Mouse (Mus musculus): ENCODE measurements around the gene Strip2. TPM values are rescaled to one million over a fixed set of nuclear protein-coding genes. Genes with fewer than 3 reads are reported as not detected.

Strip2 gene
- polyA plus RNA-seq (2012; fragmentation: generic; extraction: Trizol), result 0.83 TPM

DNA sequence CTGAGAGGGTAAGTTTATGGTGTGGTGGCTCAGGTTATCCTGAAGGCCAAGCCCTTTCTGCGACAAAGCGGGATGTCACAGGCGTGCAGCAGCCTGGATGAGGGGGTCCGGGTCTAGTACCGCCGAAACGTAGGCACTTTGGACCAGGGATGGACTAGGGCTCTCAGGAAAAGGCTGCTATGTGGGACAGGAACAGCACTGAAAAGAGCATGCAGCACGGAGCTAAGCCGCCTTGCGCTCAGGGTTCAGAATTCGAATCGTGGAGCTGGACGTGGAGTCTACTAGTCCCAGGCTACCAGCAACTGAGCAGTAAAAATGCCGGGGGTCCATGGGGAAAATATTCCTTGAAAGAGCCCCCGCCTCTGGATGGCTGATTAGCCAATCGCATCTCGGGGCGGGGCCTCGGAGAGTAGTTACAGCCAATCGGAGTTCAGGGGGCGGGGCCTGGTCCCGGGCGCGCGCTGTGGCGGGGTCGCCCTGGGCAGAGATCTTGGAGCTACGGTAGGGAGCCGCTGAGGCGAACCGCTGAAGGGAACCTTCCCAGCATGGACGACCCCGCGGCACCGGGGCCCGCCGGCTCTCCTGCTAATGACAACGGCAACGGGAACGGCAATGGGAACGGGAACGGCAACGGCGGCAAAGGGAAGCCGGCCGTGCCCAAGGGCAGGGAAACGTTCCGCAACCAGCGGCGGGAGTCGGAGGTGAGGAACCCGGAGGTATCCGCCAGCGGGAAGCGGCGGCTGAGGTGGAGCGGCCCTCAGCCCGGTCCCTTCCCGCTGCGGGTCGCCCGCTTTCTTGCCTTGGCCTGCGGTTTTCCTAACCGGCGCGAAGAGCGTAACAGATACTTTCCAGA, at the start of gene Strip2:
Gene Strip2 (plus strand): TSS at position 483 of the 853 bp plus-strand sequence.
- peak within 1 kb of the TSS; percentile 71 for H3ac ChIP-seq (ENCODE audit: control insufficient read depth, insufficient read length)
- H3K79me2 ChIP-seq (ENCODE audit: control insufficient read depth, insufficient read depth), result no peaks in the 10 kb centered on the region
- no peaks in the 10 kb centered on the region for H3K36me3 ChIP-seq (ENCODE audit: control insufficient read depth, insufficient read depth)
- H3K27me3 ChIP-seq (ENCODE audit: control insufficient read depth, insufficient read depth, insufficient read length), result no peaks in the 10 kb centered on the region
- peak within 1 kb of the TSS; percentile 92 for H3K4me2 ChIP-seq (ENCODE audit: low read depth)
- peak; percentile 67 for TF ChIP-seq POLR2A (IDR thresholded peaks at IDR 0.05; ENCODE audit: insufficient read length, low read depth)
- peak; percentile 11 for TF ChIP-seq SRF (IDR thresholded peaks at IDR 0.05; ENCODE audit: control insufficient read depth, insufficient read length, low read depth)
- no peak for TF ChIP-seq TCF12 (IDR thresholded peaks at IDR 0.05; ENCODE audit: insufficient read depth, poor library complexity, severe bottlenecking)
- TF ChIP-seq E2F4 (IDR thresholded peaks at IDR 0.05; ENCODE audit: insufficient read depth), result peak; percentile 50
- H3K4me3 ChIP-seq, result peak within 1 kb of the TSS; percentile 49

DNA sequence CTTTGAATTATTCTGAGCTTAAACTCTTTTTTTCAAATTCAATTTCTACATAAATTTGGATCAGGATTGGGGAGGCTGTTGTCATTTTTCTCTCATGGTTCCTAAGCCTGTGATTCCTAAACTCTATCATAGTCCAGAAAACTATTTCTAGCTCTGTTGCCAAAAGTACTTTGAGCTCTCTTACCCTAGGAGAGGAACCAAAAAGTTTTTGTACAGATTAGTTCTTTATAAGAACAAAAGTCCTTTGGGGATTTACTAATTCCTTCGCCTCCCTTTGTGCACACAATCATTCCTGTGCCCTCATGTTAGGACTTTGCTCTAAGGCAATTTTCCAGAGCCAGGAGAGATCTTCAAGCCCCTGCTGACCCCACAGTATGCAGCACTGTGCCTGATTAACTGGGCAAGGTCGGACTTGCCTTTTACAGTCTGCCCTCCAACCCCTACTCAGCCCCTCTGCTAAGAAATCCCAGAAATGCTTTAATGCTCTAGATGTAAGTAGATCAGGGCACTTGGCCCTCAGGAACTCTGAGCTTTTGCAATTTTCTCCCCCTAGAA, 48.4 kb upstream of the Strip2 start:
- no peaks in the 10 kb centered on the region for H3K27me3 ChIP-seq (ENCODE audit: control insufficient read depth, insufficient read depth, insufficient read length)
- H3ac ChIP-seq (ENCODE audit: control insufficient read depth, insufficient read length), result no peak overlapping the region
- H3K4me3 ChIP-seq, result no peak overlapping the region
- TF ChIP-seq TCF12 (IDR thresholded peaks at IDR 0.05; ENCODE audit: insufficient read depth, poor library complexity, severe bottlenecking) (no peak), E2F4 (IDR thresholded peaks at IDR 0.05; ENCODE audit: insufficient read depth) (no peak), CEBPB (IDR thresholded peaks at IDR 0.05; ENCODE audit: insufficient read depth, poor library complexity, severe bottlenecking) (no peak), POLR2AphosphoS2 (IDR thresholded peaks at IDR 0.05; ENCODE audit: insufficient read length, low read depth) (no peak), SRF (IDR thresholded peaks at IDR 0.05; ENCODE audit: control insufficient read depth, insufficient read length, low read depth) (no peak), USF1 (IDR thresholded peaks at IDR 0.05; ENCODE audit: low read depth) (no peak), REST (IDR thresholded peaks at IDR 0.05; ENCODE audit: insufficient read depth, insufficient read length) (no peak), POLR2A (IDR thresholded peaks at IDR 0.05; ENCODE audit: insufficient read length, low read depth) (no peak), MYOG (IDR thresholded peaks at IDR 0.05; ENCODE audit: control insufficient read depth in 1 of 3, insufficient read depth in 1 of 3, insufficient read length in 2 of 3, low read depth in 2 of 3) (no peak), MYOD1 (IDR thresholded peaks at IDR 0.05; ENCODE audit: control insufficient read depth in 1 of 3, insufficient read length in 2 of 3, low read depth in 2 of 3) (no peak), TCF3 (IDR thresholded peaks at IDR 0.05; ENCODE audit: insufficient read length, low read depth) (no peak), MAX (IDR thresholded peaks at IDR 0.05; ENCODE audit: low read depth) (no peak)
- H3K4me2 ChIP-seq (ENCODE audit: low read depth), result no peak overlapping the region
- no peaks in the 10 kb centered on the region for H3K79me2 ChIP-seq (ENCODE audit: control insufficient read depth, insufficient read depth)
- no peaks in the 10 kb centered on the region for H3K36me3 ChIP-seq (ENCODE audit: control insufficient read depth, insufficient read depth)

DNA sequence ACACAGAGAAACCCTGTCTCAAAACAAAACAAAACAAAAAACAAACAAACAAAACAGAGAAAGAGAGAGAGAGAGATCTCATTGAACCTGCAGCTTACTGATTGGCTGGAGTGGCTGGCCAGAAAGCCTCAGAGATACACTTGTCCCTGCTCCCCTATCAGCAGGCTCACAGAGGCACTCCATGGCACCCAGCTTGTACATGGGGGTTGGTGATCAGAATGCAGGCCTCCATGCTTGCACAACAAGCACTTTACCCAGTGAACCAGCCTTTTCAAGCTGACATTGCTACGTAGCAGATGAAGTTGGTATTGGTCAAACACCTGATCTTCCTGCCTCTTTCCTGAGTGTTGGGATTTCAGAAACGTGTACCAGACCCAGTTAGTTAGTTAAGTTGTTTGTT, 43.2 kb upstream of the Strip2 start:
- TF ChIP-seq POLR2AphosphoS2 (IDR thresholded peaks at IDR 0.05; ENCODE audit: insufficient read length, low read depth), result no peak
- TF ChIP-seq MYOG (IDR thresholded peaks at IDR 0.05; ENCODE audit: control insufficient read depth in 1 of 3, insufficient read depth in 1 of 3, insufficient read length in 2 of 3, low read depth in 2 of 3), result no peak
- no peak for TF ChIP-seq MYOD1 (IDR thresholded peaks at IDR 0.05; ENCODE audit: control insufficient read depth in 1 of 3, insufficient read length in 2 of 3, low read depth in 2 of 3)
- no peak for TF ChIP-seq TCF3 (IDR thresholded peaks at IDR 0.05; ENCODE audit: insufficient read length, low read depth)
- TF ChIP-seq USF1 (IDR thresholded peaks at IDR 0.05; ENCODE audit: low read depth), result no peak
- TF ChIP-seq CEBPB (IDR thresholded peaks at IDR 0.05; ENCODE audit: insufficient read depth, poor library complexity, severe bottlenecking), result no peak
- TF ChIP-seq MAX (IDR thresholded peaks at IDR 0.05; ENCODE audit: low read depth), result no peak
- no peak for TF ChIP-seq TCF12 (IDR thresholded peaks at IDR 0.05; ENCODE audit: insufficient read depth, poor library complexity, severe bottlenecking)
- TF ChIP-seq SRF (IDR thresholded peaks at IDR 0.05; ENCODE audit: control insufficient read depth, insufficient read length, low read depth), result no peak
- no peak for TF ChIP-seq REST (IDR thresholded peaks at IDR 0.05; ENCODE audit: insufficient read depth, insufficient read length)
- no peak for TF ChIP-seq E2F4 (IDR thresholded peaks at IDR 0.05; ENCODE audit: insufficient read depth)
- TF ChIP-seq POLR2A (IDR thresholded peaks at IDR 0.05; ENCODE audit: insufficient read length, low read depth), result no peak
- Histone ChIP-seq H3K4me3 (no peak overlapping the region), H3K36me3 (ENCODE audit: control insufficient read depth, insufficient read depth) (no peaks in the 10 kb centered on the region), H3ac (ENCODE audit: control insufficient read depth, insufficient read length) (no peak overlapping the region), H3K79me2 (ENCODE audit: control insufficient read depth, insufficient read depth) (no peaks in the 10 kb centered on the region), H3K27me3 (ENCODE audit: control insufficient read depth, insufficient read depth, insufficient read length) (no peaks in the 10 kb centered on the region), H3K4me2 (ENCODE audit: low read depth) (no peak overlapping the region)

DNA sequence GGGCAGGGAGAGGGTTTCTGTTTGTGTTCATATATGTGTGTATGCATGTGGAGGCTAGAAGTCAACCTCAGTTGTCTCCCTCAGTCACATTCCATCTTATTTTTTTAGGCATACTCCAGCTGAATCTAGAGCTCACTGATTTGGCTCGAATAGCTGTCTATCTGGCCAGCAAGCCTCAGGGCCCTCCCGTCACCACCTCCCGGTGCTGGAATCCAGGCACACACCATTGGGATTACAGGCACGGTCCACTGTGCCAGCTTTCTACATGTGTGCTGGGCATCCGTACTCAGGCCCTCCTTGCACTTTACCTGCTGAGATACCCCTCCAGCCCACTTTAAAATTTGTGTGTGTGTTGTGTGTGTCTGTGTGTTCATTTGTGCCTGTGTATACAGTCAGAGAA, 41.2 kb upstream of the Strip2 start:
- TF ChIP-seq MAX (IDR thresholded peaks at IDR 0.05; ENCODE audit: low read depth) (no peak), POLR2AphosphoS2 (IDR thresholded peaks at IDR 0.05; ENCODE audit: insufficient read length, low read depth) (no peak), REST (IDR thresholded peaks at IDR 0.05; ENCODE audit: insufficient read depth, insufficient read length) (no peak), SRF (IDR thresholded peaks at IDR 0.05; ENCODE audit: control insufficient read depth, insufficient read length, low read depth) (no peak), TCF12 (IDR thresholded peaks at IDR 0.05; ENCODE audit: insufficient read depth, poor library complexity, severe bottlenecking) (no peak), MYOG (IDR thresholded peaks at IDR 0.05; ENCODE audit: control insufficient read depth in 1 of 3, insufficient read depth in 1 of 3, insufficient read length in 2 of 3, low read depth in 2 of 3) (no peak), POLR2A (IDR thresholded peaks at IDR 0.05; ENCODE audit: insufficient read length, low read depth) (no peak), TCF3 (IDR thresholded peaks at IDR 0.05; ENCODE audit: insufficient read length, low read depth) (no peak), CEBPB (IDR thresholded peaks at IDR 0.05; ENCODE audit: insufficient read depth, poor library complexity, severe bottlenecking) (no peak), E2F4 (IDR thresholded peaks at IDR 0.05; ENCODE audit: insufficient read depth) (no peak)
- no peak overlapping the region for H3K4me3 ChIP-seq
- H3K27me3 ChIP-seq (ENCODE audit: control insufficient read depth, insufficient read depth, insufficient read length), result no peaks in the 10 kb centered on the region
- H3ac ChIP-seq (ENCODE audit: control insufficient read depth, insufficient read length), result no peak overlapping the region
- no peaks in the 10 kb centered on the region for H3K79me2 ChIP-seq (ENCODE audit: control insufficient read depth, insufficient read depth)
- no peak overlapping the region for H3K4me2 ChIP-seq (ENCODE audit: low read depth)
- H3K36me3 ChIP-seq (ENCODE audit: control insufficient read depth, insufficient read depth), result no peaks in the 10 kb centered on the region
